ENCODE assay signal across 8 mouse cellular contexts in the genomic region with DNA sequence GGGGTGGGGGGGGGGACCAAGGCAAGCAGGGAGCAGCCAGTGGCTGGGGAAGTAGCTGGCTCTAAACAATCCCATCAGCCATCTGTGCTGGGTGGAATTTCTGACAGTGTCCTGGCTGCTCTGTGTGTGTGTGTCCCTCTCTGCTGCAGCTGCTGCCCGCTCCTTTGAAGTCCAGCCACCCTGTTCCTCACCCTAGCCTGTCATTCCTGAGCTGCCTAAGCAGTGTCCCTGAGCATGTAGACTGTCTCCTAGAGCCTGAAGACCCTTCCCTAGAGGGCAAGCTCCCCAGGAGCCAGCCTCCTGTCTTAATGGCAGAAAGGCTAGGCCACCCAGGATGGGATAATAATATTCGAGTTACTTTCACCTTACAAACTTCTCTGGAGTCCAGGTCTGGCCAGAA. TPM values are rescaled to one million over a fixed set of nuclear protein-coding genes. Genes with fewer than 3 reads are reported as not detected.
DNase-seq lines count a peak whose midpoint lies in the region; ATAC-seq and TF ChIP-seq lines count a peak whose summit lies in the region.

No protein-coding gene starts in this region.

- H3K9me3 ChIP-seq in limb, embryonic 13.5 days: no peaks in the 10 kb centered on the region

- peak overlapping the region; percentile 77 for H3K27ac ChIP-seq in layer of hippocampus, adult 2 months
- H3K27ac ChIP-seq in limb, embryonic 13.5 days: peak overlapping the region; percentile 29; the same call in 1 of the 2 replicates

- no peak for TF ChIP-seq CTCF in layer of hippocampus, adult 2 months (conservative IDR thresholded peaks at IDR 0.05)

- DNase-seq in adrenal gland, adult (ENCODE audit: inconsistent age in 2 of 2, low spot score in 1 of 2): peak; percentile 49 to 61
- DNase-seq in adrenal gland, postnatal 25 days: no peak
- DNase-seq in layer of hippocampus, adult 2 months (ENCODE audit: low spot score in 2 of 2): no peak
- no peak for DNase-seq in layer of hippocampus, adult 9-10 months (ENCODE audit: low spot score)
- DNase-seq in gastrocnemius, postnatal 10 days: peak; percentile 41

- no peak; the same call in 1 of the 2 replicates for ATAC-seq in limb, embryonic 13.5 days (ENCODE audit: low FRiP score, low read depth)
- ATAC-seq in frontal cortex, adult (ENCODE audit: low TSS enrichment): no peak
- no peak for ATAC-seq in CD4-positive, CD25-positive, alpha-beta regulatory T cell, adult 4 months

- no peak overlapping the region for H3K9ac ChIP-seq in limb, embryonic 13.5 days

- H3K4me2 ChIP-seq in limb, embryonic 13.5 days (replicated peaks): no peak overlapping the region

- H3K36me3 ChIP-seq in limb, embryonic 13.5 days: no peaks in the 10 kb centered on the region

- H3K4me1 ChIP-seq in limb, embryonic 13.5 days: peaks cover 86% of the 10 kb centered on the region

- H3K27me3 ChIP-seq in limb, embryonic 13.5 days: no peaks in the 10 kb centered on the region

- no peak overlapping the region for H3K4me3 ChIP-seq in layer of hippocampus, adult 2 months
- no peak overlapping the region for H3K4me3 ChIP-seq in limb, embryonic 13.5 days

- 23% methylated on average over 2 of the region's 2 CpGs for WGBS in limb, embryonic 13.5 days

RNA-seq across cellular contexts. Expression of gene Mrps23, which starts 47.8 kb away (rescaled TPM):
- 133 and 199 TPM in 2 replicates for total RNA-seq in adrenal gland, postnatal 25 days (2021)
- 10 to 100 TPM; 64.9 to 65.6 TPM for total RNA-seq in layer of hippocampus, adult 2 months (2021)
- 100 to 1,000 TPM; 121 to 133 TPM for total RNA-seq in gastrocnemius, postnatal 10 days (2021)
- 54.8 and 55.5 TPM in 2 replicates for polyA plus RNA-seq in limb, embryonic 13.5 days (2015; fragmentation: Nextera tagmentation; extraction: Ambion mirVana)
- 100 to 1,000 TPM in 1 of 2 experiments, 10 to 100 TPM in 1; 79.7 to 103 TPM for polyA plus RNA-seq in CD4-positive, CD25-positive, alpha-beta regulatory T cell, adult 4 months (2017; shearing (Covaris generic))

RNA-seq across cellular contexts. Expression of gene Cuedc1, which starts 58.5 kb away (rescaled TPM):
- 50.7 and 68.6 TPM in 2 replicates for total RNA-seq in adrenal gland, postnatal 25 days (2021)
- 10 to 100 TPM; 31.1 to 35.3 TPM for total RNA-seq in layer of hippocampus, adult 2 months (2021)
- 10 to 100 TPM; 50.5 to 60.6 TPM for total RNA-seq in gastrocnemius, postnatal 10 days (2021)
- 37.2 and 37.7 TPM in 2 replicates for polyA plus RNA-seq in limb, embryonic 13.5 days (2015; fragmentation: Nextera tagmentation; extraction: Ambion mirVana)
- 1 to 10 TPM; 4.1 to 9.9 TPM for polyA plus RNA-seq in CD4-positive, CD25-positive, alpha-beta regulatory T cell, adult 4 months (2017; shearing (Covaris generic))

Comparison
In these comparisons a context has a peak if more than half of its experiments do, and no peak if none do; other contexts are left out.
1. DNase-seq: peak in adrenal gland, adult (2 of 2) and gastrocnemius, postnatal 10 days (single experiment); none in adrenal gland, postnatal 25 days (single experiment), layer of hippocampus, adult 2 months (0 of 2) and layer of hippocampus, adult 9-10 months (single experiment).